Mouse (Mus musculus): ENCODE measurements at regions not wholly inside any gene's neighbourhood (a gene's known extent, or its start where the extent isn't known, plus 50 kb on each side); places are given as distances from the start of the nearest gene placed in this dataset.

DNA sequence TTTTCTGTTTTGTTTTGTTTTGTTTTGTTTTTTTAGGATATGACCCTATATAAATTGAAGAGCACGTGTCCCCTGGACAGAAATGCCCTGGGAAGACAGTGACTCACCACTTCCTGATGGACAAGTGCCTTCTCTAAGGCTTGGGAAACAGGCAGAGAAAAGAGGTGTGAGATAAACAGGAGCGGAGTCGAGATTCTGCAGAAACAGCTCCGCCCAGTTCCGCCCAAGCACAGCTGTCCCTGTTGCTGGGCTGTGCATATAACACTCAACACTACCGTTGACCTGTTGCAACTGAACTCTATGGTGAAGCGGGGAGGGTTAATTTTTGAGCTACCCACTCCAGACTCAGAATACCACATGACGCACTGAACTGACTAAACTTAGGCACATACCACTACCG is 152.8 kb downstream of the Cartpt start:
- TF ChIP-seq CTCF (conservative IDR thresholded peaks at IDR 0.05; ENCODE audit: insufficient read depth, insufficient read length, low read depth, low read length) = no peak
- no peak for TF ChIP-seq POLR2A (IDR thresholded peaks at IDR 0.05; ENCODE audit: low read depth, low read length)
